Mouse (Mus musculus): ENCODE measurements around the gene Psmg3.

The Psmg3 gene

GRCm38 (mm10) chr5:139826357-139827055 lies at the start of gene Psmg3, which contains the start of gene Gm26938:
TSS of gene Psmg3 (minus strand) at chr5:139826885.
TSS of gene Gm26938 (minus strand) at chr5:139826407.
- peak; percentile 89 to 97 for DNase-seq

- no peak for DNase-seq
Measured at GRCm38 (mm10) chr5:139871526-139871925, 44.8 kb upstream of the Psmg3 start.

GRCm38 (mm10) chr5:139870886-139871285 lies 44.2 kb upstream of the Psmg3 start:
- DNase-seq: no peak

- no peak for DNase-seq
Measured at GRCm38 (mm10) chr5:139862759-139863158, 36.1 kb upstream of the Psmg3 start.

- DNase-seq: no peak
Measured at GRCm38 (mm10) chr5:139860328-139861104, 33.8 kb upstream of the Psmg3 start.

GRCm38 (mm10) chr5:139849626-139850320 lies 23.1 kb upstream of the Psmg3 start:
- no peak for DNase-seq

GRCm38 (mm10) chr5:139839142-139839541 lies 12.5 kb upstream of the Psmg3 start:
- no peak for DNase-seq

GRCm38 (mm10) chr5:139838476-139838892 lies 11.8 kb upstream of the Psmg3 start:
- DNase-seq: peak; percentile 60 to 68

- DNase-seq: no peak
Measured at GRCm38 (mm10) chr5:139835706-139836105, 9.0 kb upstream of the Psmg3 start.

- DNase-seq: no peak
Measured at GRCm38 (mm10) chr5:139832125-139832524, 5.4 kb upstream of the Psmg3 start.

- no peak for DNase-seq
Measured at GRCm38 (mm10) chr5:139830734-139831133, 4.0 kb upstream of the Psmg3 start.

GRCm38 (mm10) chr5:139829384-139829783 lies 2.7 kb upstream of the Psmg3 start:
- no peak for DNase-seq

- DNase-seq: peak in 1 of 2 experiments; percentile 15
Measured at GRCm38 (mm10) chr5:139827593-139827992, 908 bp upstream of the Psmg3 start.

- no peak for DNase-seq
Measured at GRCm38 (mm10) chr5:139825947-139826346, 738 bp downstream of the Psmg3 start.

- DNase-seq: no peak
Measured at GRCm38 (mm10) chr5:139824531-139824930, 2.2 kb downstream of the Psmg3 start.

GRCm38 (mm10) chr5:139821466-139822459 lies 4.9 kb downstream of the Psmg3 start:
- DNase-seq: no peak

- DNase-seq: no peak
Measured at GRCm38 (mm10) chr5:139819538-139820181, 7.0 kb downstream of the Psmg3 start, which contains the start of gene Tmem184a. TSS of gene Tmem184a (minus strand) at chr5:139819917.

GRCm38 (mm10) chr5:139818801-139819200 lies 7.9 kb downstream of the Psmg3 start:
- DNase-seq: no peak

GRCm38 (mm10) chr5:139818056-139818455 lies 8.6 kb downstream of the Psmg3 start:
- no peak for DNase-seq

- no peak for DNase-seq
Measured at GRCm38 (mm10) chr5:139817292-139817691, 9.4 kb downstream of the Psmg3 start.

GRCm38 (mm10) chr5:139816445-139816844 lies 10.2 kb downstream of the Psmg3 start:
- DNase-seq: no peak
